Mouse (Mus musculus) heart, embryonic 13.5 days (tissue): ENCODE measurements at regions not wholly inside any gene's neighbourhood (a gene's known extent, or its start where the extent isn't known, plus 50 kb on each side); places are given as distances from the start of the nearest gene placed in this dataset.

Experiments used
- ATAC-seq: fragments of 200-750 bp; cut with Nextera tagmentation; 2 replicates; pipeline ENCODE4 v1.8.0; 2017; ENCODE audit warnings: moderate TSS enrichment; ENCODE audit not compliant: insufficient number of reproducible peaks, low FRiP score, low TSS enrichment; ENCODE audit errors: extremely low read depth
- H3K27ac ChIP-seq: fragments of 300-500 bp; sonication (generic); replicated peaks from 2 replicates; pipeline ENCODE4 v1.5.1; 2015; ENCODE audit warnings: moderate library complexity, mild to moderate bottlenecking, inconsistent platforms
- H3K27me3 ChIP-seq: fragments of 300-500 bp; sonication (generic); replicated peaks from 2 replicates; pipeline ENCODE4 v1.6.1; 2015; ENCODE audit warnings: mild to moderate bottlenecking, inconsistent platforms
- H3K36me3 ChIP-seq: fragments of 300-500 bp; sonication (generic); 2 replicates; pipeline ENCODE4 v1.6.1; 2015; ENCODE audit warnings: mild to moderate bottlenecking, inconsistent platforms
- H3K4me1 ChIP-seq: fragments of 300-500 bp; sonication (generic); 2 replicates; pipeline ENCODE4 v1.6.1; 2015; ENCODE audit warnings: inconsistent platforms
- H3K4me2 ChIP-seq: fragments of 300-500 bp; sonication (generic); 2 replicates; pipeline ENCODE4 v1.6.1; 2015; ENCODE audit warnings: inconsistent platforms, mild to moderate bottlenecking, moderate library complexity
- H3K4me3 ChIP-seq: fragments of 300-500 bp; sonication (generic); 2 replicates; pipeline ENCODE4 v1.5.1; 2015; ENCODE audit warnings: moderate library complexity, mild to moderate bottlenecking, inconsistent platforms
- H3K9ac ChIP-seq: fragments of 300-500 bp; sonication (generic); 2 replicates; pipeline ENCODE4 v1.6.1; 2015; ENCODE audit warnings: inconsistent platforms, mild to moderate bottlenecking, moderate library complexity
- H3K9me3 ChIP-seq: fragments of 300-500 bp; sonication (generic); 2 replicates; pipeline ENCODE4 v1.6.1; 2016; ENCODE audit warnings: inconsistent platforms
- WGBS: fragments of 180-500 bp; shearing (Covaris S2); methylation state at CpG from one replicate; pipeline ENCODE4 v1.1.7; 2015; ENCODE audit warnings: mixed read lengths; 5-methylcytosine and 5-hydroxymethylcytosine counted together

DNA sequence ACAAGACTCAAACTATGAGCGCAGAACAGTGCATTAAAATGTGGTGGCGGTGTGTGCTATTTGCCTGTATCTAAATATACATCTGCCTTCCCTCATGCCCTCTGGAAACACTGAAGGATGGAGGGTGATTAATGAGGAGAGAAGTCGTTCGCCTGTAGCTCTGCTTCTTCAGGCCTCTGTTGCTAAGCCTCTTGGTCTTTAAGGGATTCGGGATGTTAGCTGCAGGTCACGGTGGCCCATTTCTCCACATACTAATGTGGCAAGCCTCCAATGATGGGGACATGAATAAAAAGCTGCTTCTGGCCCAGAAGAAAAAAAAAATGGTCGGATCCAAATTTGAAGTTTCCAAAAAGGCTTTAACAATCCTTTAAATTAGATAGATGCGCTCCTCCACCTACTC, 137.0 kb upstream of the Btg1 start:
- no peak for ATAC-seq
- H3K27me3 ChIP-seq: no peaks in the 10 kb centered on the region
- no peaks in the 10 kb centered on the region for H3K9me3 ChIP-seq
- no peak overlapping the region for H3K9ac ChIP-seq
- no peak overlapping the region for H3K4me3 ChIP-seq
- no peak overlapping the region for H3K4me2 ChIP-seq
- WGBS: 76% methylated on average over 8 of the region's 8 CpGs
- no peak overlapping the region for H3K27ac ChIP-seq
- H3K36me3 ChIP-seq: no peaks in the 10 kb centered on the region
- H3K4me1 ChIP-seq: no peaks in the 10 kb centered on the region

DNA sequence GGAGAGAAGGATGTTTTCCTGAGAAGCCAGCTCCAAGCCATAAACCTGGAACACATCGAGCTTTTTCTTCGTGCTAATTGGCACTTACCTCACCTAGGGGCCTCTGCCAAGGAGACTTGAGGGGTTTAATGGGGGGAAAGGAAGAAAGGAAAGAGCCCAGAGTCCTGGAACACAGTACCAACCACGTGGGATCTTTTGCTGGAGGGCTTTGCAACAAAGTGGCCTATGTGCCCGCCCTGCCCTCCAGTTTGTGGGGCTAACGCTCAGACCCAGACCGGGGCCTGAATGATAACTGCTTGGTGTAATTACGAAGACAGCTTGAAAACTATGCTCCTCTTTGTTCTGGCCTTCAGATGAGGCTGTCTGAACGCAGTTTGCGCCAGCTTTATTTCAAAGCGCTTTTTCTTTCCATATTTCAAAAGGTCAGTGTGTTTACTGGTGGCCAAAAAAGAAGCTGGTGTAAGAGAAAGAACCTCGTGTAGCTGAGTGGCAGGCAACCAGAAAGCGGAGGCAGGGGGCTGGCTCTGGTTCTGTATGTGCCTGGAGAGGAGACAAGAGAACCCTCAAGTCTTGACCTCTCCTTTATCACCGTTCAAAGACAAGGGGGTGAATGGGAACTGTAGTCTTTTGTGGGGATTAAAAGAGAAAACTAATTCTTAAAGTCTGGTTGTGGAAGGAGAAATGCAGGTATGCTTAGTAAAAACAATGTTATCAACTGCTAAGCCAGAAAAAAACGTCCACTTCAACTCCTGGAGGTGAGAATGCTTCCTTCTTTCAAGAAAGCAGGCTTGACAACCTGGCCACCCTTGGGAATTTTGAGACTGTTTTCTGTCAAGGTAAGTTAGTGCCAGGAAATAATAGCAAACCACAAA, 136.1 kb upstream of the Btg1 start:
- Histone ChIP-seq H3K9ac (0 out of 2 replicates have a peak overlapping the region, but pooled peaks have one; percentile 44), H3K4me2 (no peak overlapping the region)
- WGBS: 55% methylated on average over 14 of the region's 14 CpGs

DNA sequence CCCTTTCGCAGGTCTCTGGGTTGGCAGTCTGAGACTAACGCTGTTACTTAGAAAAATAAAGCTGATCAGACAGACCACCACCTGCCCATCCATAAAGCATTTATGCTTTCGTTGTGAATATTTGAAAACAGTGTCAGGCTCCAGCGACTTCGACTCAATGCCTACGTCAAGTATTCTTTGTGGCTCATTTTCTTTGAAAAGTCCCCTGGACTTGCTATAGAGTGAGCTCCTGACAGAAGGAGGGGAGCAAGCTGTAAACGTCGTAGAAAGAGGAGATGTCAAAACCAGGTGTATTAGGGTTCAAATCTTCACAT, 135.5 kb upstream of the Btg1 start:
- Histone ChIP-seq H3K36me3 (no peaks in the 10 kb centered on the region), H3K27me3 (no peaks in the 10 kb centered on the region), H3K4me1 (no peaks in the 10 kb centered on the region), H3K9me3 (no peaks in the 10 kb centered on the region), H3K4me2 (no peak overlapping the region), H3K9ac (no peak overlapping the region), H3K4me3 (no peak overlapping the region), H3K27ac (no peak overlapping the region)
- WGBS: 74% methylated on average over 8 of the region's 8 CpGs
- ATAC-seq: no peak

More for the DNA sequence above, 136.1 kb upstream of the Btg1 start:
- Histone ChIP-seq H3K9me3 (no peaks in the 10 kb centered on the region), H3K4me1 (no peaks in the 10 kb centered on the region), H3K36me3 (no peaks in the 10 kb centered on the region), H3K27me3 (no peaks in the 10 kb centered on the region), H3K4me3 (no peak overlapping the region), H3K27ac (peak overlapping the region; percentile 36; the same call in 1 of the 2 replicates)
- no peak for ATAC-seq

DNA sequence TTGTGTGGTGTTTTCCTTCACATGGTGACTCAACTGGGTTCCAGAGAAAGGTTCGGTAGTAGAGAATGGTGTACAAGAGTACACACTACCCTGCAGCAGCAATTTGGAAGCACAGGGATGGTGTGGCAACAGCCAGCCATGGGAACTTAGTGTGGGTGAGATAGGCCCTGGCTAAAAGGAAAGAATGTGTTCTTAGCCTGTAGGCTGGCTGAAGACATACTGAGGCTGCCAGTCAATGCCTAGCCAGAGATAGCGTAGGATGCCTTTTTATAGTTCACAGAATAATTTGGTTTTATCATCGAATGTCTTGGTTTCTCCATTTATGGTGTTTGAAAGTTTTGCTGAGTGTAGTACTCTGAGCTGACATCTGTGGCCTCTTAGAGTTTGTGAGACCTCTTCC, 130.1 kb upstream of the Btg1 start:
- H3K4me3 ChIP-seq: no peak overlapping the region
- H3K4me2 ChIP-seq: no peak overlapping the region
- no peaks in the 10 kb centered on the region for H3K36me3 ChIP-seq
- no peaks in the 10 kb centered on the region for H3K4me1 ChIP-seq
- no peaks in the 10 kb centered on the region for H3K27me3 ChIP-seq
- WGBS: 84% methylated on average over 3 of the region's 3 CpGs
- no peak overlapping the region for H3K27ac ChIP-seq
- no peak overlapping the region for H3K9ac ChIP-seq
- ATAC-seq: no peak
- H3K9me3 ChIP-seq: no peaks in the 10 kb centered on the region

DNA sequence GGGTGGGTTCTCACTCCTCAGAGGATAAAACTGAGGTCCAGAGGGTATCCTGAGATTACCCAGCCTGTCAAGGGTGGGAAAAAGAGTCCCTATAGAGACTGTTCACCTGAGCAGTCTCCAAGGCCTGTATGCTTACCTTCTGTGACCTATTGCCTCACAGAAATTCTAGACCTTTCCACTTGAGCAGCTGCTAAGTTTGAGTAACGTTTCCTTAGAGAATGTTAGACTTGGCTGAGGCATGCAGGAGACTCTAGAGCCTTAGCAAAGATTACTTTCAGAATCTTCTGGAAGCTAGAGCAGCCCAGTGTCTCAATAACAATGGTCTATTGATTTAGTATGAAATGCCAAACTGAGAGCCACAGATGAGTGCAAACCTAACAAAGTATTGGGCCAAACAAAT, 123.1 kb upstream of the Btg1 start:
- WGBS: 47% methylated on average over 1 of the region's 1 CpGs
- Histone ChIP-seq H3K27ac (no peak overlapping the region), H3K9ac (no peak overlapping the region), H3K36me3 (no peaks in the 10 kb centered on the region), H3K9me3 (no peaks in the 10 kb centered on the region), H3K4me2 (no peak overlapping the region), H3K4me3 (no peak overlapping the region), H3K27me3 (no peaks in the 10 kb centered on the region), H3K4me1 (no peaks in the 10 kb centered on the region)
- ATAC-seq: no peak

GRCm38 (mm10) chr10:96496700-96497099, 120.1 kb upstream of the Btg1 start:
- no peak for ATAC-seq
- Histone ChIP-seq H3K27ac (no peak overlapping the region), H3K4me3 (no peak overlapping the region), H3K36me3 (no peaks in the 10 kb centered on the region), H3K9me3 (no peaks in the 10 kb centered on the region), H3K27me3 (no peaks in the 10 kb centered on the region), H3K4me1 (no peaks in the 10 kb centered on the region), H3K9ac (no peak overlapping the region), H3K4me2 (no peak overlapping the region)
- 80% methylated on average over 3 of the region's 3 CpGs for WGBS

DNA sequence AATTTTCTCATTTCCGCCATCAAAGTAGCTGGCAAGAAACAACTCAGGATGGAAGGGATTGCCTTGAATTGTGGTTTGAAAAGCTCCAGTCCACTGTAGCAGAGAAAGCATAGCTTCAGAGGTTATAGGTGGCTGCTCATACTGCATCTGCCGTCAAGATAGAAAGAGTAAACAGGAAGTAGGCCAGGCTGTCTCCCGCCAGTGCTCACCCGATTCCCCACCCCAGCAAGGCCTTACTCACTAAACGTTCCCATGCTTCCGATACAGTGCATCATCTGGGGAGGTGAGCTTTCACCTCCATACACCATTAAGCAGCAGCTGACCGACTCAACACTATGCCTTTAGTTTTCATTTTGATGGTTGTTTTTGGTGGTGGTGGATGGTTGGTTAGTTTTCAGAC, 119.3 kb upstream of the Btg1 start:
- ATAC-seq: no peak
- 80% methylated on average over 7 of the region's 7 CpGs for WGBS
- no peaks in the 10 kb centered on the region for H3K27me3 ChIP-seq
- no peak overlapping the region for H3K27ac ChIP-seq
- H3K9ac ChIP-seq: no peak overlapping the region
- no peak overlapping the region for H3K4me3 ChIP-seq
- H3K9me3 ChIP-seq: no peaks in the 10 kb centered on the region
- no peaks in the 10 kb centered on the region for H3K36me3 ChIP-seq
- no peaks in the 10 kb centered on the region for H3K4me1 ChIP-seq
- H3K4me2 ChIP-seq: no peak overlapping the region

GRCm38 (mm10) chr10:96499274-96499673, 117.5 kb upstream of the Btg1 start:
- Histone ChIP-seq H3K9ac (no peak overlapping the region), H3K9me3 (no peaks in the 10 kb centered on the region), H3K4me1 (no peaks in the 10 kb centered on the region), H3K27ac (no peak overlapping the region), H3K4me3 (no peak overlapping the region), H3K4me2 (no peak overlapping the region), H3K27me3 (no peaks in the 10 kb centered on the region), H3K36me3 (no peaks in the 10 kb centered on the region)
- ATAC-seq: no peak
- WGBS: 48% methylated on average over 2 of the region's 2 CpGs

- 57% methylated on average over 4 of the region's 4 CpGs for WGBS
- no peak overlapping the region for H3K27ac ChIP-seq
- no peak for ATAC-seq
Observed at GRCm38 (mm10) chr10:96502090-96502728, 114.6 kb upstream of the Btg1 start.

DNA sequence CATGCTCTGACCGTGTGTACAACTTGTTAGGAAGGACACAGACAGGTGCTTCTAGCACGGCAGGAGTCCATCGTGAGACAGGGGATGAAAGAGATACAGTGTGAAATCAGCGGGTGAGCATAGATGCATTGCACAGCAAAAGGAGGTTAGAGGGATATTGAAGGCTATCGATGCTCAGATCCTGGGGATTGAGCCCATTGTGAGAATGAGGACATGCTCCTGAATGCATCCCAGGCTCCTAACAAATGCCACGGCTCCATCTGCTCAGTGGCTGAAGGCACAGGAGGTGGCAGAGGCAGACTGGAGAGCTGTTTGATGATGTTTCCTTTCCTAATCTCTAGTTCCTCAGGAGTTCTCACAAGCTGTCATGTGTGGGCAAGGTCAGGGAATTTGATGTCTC, 114.1 kb upstream of the Btg1 start:
- Histone ChIP-seq H3K4me1 (no peaks in the 10 kb centered on the region), H3K4me2 (no peak overlapping the region), H3K9ac (no peak overlapping the region), H3K27me3 (no peaks in the 10 kb centered on the region), H3K4me3 (no peak overlapping the region), H3K9me3 (no peaks in the 10 kb centered on the region), H3K27ac (no peak overlapping the region), H3K36me3 (no peaks in the 10 kb centered on the region)
- 47% methylated on average over 6 of the region's 6 CpGs for WGBS
- no peak for ATAC-seq

More at GRCm38 (mm10) chr10:96502090-96502728, 114.6 kb upstream of the Btg1 start:
- H3K36me3 ChIP-seq: no peaks in the 10 kb centered on the region
- H3K9ac ChIP-seq: no peak overlapping the region
- H3K27me3 ChIP-seq: no peaks in the 10 kb centered on the region
- no peaks in the 10 kb centered on the region for H3K4me1 ChIP-seq
- H3K4me2 ChIP-seq: no peak overlapping the region
- no peak overlapping the region for H3K4me3 ChIP-seq
- H3K9me3 ChIP-seq: no peaks in the 10 kb centered on the region

DNA sequence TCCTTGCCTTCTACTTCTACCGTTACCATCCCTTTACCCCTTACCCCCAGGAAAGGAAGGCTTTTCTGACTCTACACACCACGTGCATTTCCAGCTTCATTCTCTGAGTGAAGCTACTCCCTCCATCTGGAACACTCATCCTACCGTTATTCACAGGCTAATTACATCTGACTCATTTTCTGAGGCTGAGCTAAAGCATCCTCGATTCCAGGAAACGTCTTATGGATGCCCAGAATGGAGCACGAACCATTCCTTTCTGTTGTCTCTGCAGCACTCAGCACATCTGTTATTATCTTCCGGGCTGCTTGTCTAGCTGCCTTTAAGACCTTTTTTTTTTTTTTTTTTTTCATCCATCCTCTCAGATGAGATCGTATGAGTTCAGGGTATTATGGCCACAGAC, 112.5 kb upstream of the Btg1 start:
- no peaks in the 10 kb centered on the region for H3K4me1 ChIP-seq
- no peak overlapping the region for H3K4me2 ChIP-seq
- no peak overlapping the region for H3K4me3 ChIP-seq
- no peaks in the 10 kb centered on the region for H3K9me3 ChIP-seq
- H3K9ac ChIP-seq: no peak overlapping the region
- no peaks in the 10 kb centered on the region for H3K27me3 ChIP-seq
- no peaks in the 10 kb centered on the region for H3K36me3 ChIP-seq
- no peak overlapping the region for H3K27ac ChIP-seq
- WGBS: 72% methylated on average over 8 of the region's 8 CpGs
- no peak for ATAC-seq
